Mouse (Mus musculus) forebrain, postnatal 0 days (tissue): ENCODE measurements around the gene Ttc23. TPM values are rescaled to one million over a fixed set of nuclear protein-coding genes. Genes with fewer than 3 reads are reported as not detected.

Experiments used
- ATAC-seq: fragments of 200-750 bp; cut with Nextera tagmentation; 2 replicates; pipeline ENCODE4 v1.8.0; 2017; ENCODE audit warnings: mild to moderate bottlenecking, moderate library complexity
- DNase-seq: peaks from one replicate; pipeline ENCODE4 v3.0.0-alpha.2; 2015
- H3K27ac ChIP-seq: fragments of 300-500 bp; sonication (generic); 2 replicates; pipeline ENCODE4 v1.5.1; 2014; ENCODE audit warnings: low read depth, mild to moderate bottlenecking, antibody characterized with exemption, low read length, moderate library complexity, mixed read lengths
- H3K27me3 ChIP-seq: fragments of 300-500 bp; sonication (generic); 2 replicates; pipeline ENCODE4 v1.6.1; 2014; ENCODE audit warnings: mild to moderate bottlenecking, low read length, mixed read lengths; ENCODE audit not compliant: insufficient read depth
- H3K36me3 ChIP-seq: fragments of 300-500 bp; sonication (generic); 2 replicates; pipeline ENCODE4 v1.6.1; 2014; ENCODE audit warnings: mild to moderate bottlenecking, moderate library complexity; ENCODE audit not compliant: insufficient read depth
- H3K4me1 ChIP-seq: fragments of 300-500 bp; sonication (generic); 2 replicates; pipeline ENCODE4 v1.6.1; 2014; ENCODE audit warnings: antibody characterized with exemption; ENCODE audit not compliant: insufficient read depth
- H3K4me2 ChIP-seq: fragments of 300-500 bp; sonication (generic); 2 replicates; pipeline ENCODE4 v1.6.1; 2014; ENCODE audit warnings: low read depth, mild to moderate bottlenecking, moderate library complexity
- H3K4me3 ChIP-seq: fragments of 300-500 bp; sonication (generic); 2 replicates; pipeline ENCODE4 v1.5.1; 2014; ENCODE audit warnings: low read depth, low read length, mixed read lengths
- H3K9ac ChIP-seq: fragments of 300-500 bp; sonication (generic); 2 replicates; pipeline ENCODE4 v1.6.1; 2014; ENCODE audit warnings: mild to moderate bottlenecking
- H3K9me3 ChIP-seq: fragments of 300-500 bp; sonication (generic); 2 replicates; pipeline ENCODE4 v1.6.1; 2016; ENCODE audit warnings: low read length
- CTCF ChIP-seq: sonication (generic); IDR thresholded peaks from 2 replicates; pipeline ENCODE4 v1.5.1; 2016; ENCODE audit warnings: antibody characterized with exemption, control low read depth, low read depth
- WGBS: fragments of 180-500 bp; shearing (Covaris S2); extraction: QIAGEN DNeasy Blood & Tissue Kit; methylation state at CpG from one replicate; pipeline ENCODE4 v1.1.7; 2014; 5-methylcytosine and 5-hydroxymethylcytosine counted together
- polyA plus RNA-seq: library from polyadenylated mRNA; unstranded; fragments of >200 nt; fragmentation: Nextera tagmentation; extraction: Ambion mirVana; gene quantifications from 2 replicates; pipeline ENCODE4 v1.2.1, GENCODE M21; 2015
- total RNA-seq: library from RNA; depleted of rRNA; stranded (reverse); fragments of >200 nt; gene quantifications from 2 replicates; pipeline ENCODE4 v1.2.3, GENCODE M21; 2014

Gene Ttc23
- total and polyA plus RNA-seq, 2 experiments from 2014 or later, result 6.0 to 11.0 TPM

- no peak for TF ChIP-seq CTCF
- DNase-seq (no peak), ATAC-seq (peak; percentile 12; the same call in 1 of the 2 replicates)
- WGBS, result 80% methylated on average over 7 of the region's 7 CpGs
- no peaks in the 10 kb centered on the region for H3K4me1 ChIP-seq
- no peak overlapping the region for H3K27ac ChIP-seq
- no peak overlapping the region for H3K4me2 ChIP-seq
- no peaks in the 10 kb centered on the region for H3K27me3 ChIP-seq
- H3K9me3 ChIP-seq, result no peaks in the 10 kb centered on the region
- no peaks in the 10 kb centered on the region for H3K36me3 ChIP-seq
- H3K9ac ChIP-seq, result no peak overlapping the region
- H3K4me3 ChIP-seq, result no peak overlapping the region
Measured at GRCm38 (mm10) chr7:67654668-67655067, 7.5 kb downstream of the Ttc23 start.

- Histone ChIP-seq H3K36me3 (no peaks in the 10 kb centered on the region), H3K27ac (no peak overlapping the region), H3K9ac (no peak overlapping the region), H3K4me1 (no peaks in the 10 kb centered on the region), H3K9me3 (no peaks in the 10 kb centered on the region), H3K4me2 (no peak overlapping the region), H3K4me3 (no peak overlapping the region), H3K27me3 (no peaks in the 10 kb centered on the region)
- ATAC-seq (0 out of 2 replicates have a peak, but pooled peaks have one; percentile 40), DNase-seq (no peak)
- no peak for TF ChIP-seq CTCF
- 15% methylated on average over 1 of the region's 1 CpGs for WGBS
Measured at GRCm38 (mm10) chr7:67655186-67655585, 8.0 kb downstream of the Ttc23 start.

- Histone ChIP-seq H3K4me3 (no peak overlapping the region), H3K4me2 (no peak overlapping the region), H3K27ac (no peak overlapping the region), H3K9ac (no peak overlapping the region), H3K9me3 (no peaks in the 10 kb centered on the region), H3K4me1 (no peaks in the 10 kb centered on the region), H3K27me3 (no peaks in the 10 kb centered on the region), H3K36me3 (no peaks in the 10 kb centered on the region)
- TF ChIP-seq CTCF, result no peak
- DNase-seq, result no peak
- WGBS, result 91% methylated on average over 4 of the region's 4 CpGs
- ATAC-seq, result no peak
Measured at GRCm38 (mm10) chr7:67658110-67658509, 10.9 kb downstream of the Ttc23 start.

- DNase-seq, result no peak
- TF ChIP-seq CTCF, result no peak
Measured at GRCm38 (mm10) chr7:67662424-67662823, 15.2 kb downstream of the Ttc23 start.

GRCm38 (mm10) chr7:67663981-67664694, 16.9 kb downstream of the Ttc23 start:
- H3K4me2 ChIP-seq, result no peak overlapping the region
- no peaks in the 10 kb centered on the region for H3K27me3 ChIP-seq
- DNase-seq (no peak), ATAC-seq (peak; percentile 29; the same call in 1 of the 2 replicates)
- WGBS, result 54% methylated on average over 14 of the region's 14 CpGs
- no peak overlapping the region for H3K9ac ChIP-seq
- TF ChIP-seq CTCF, result no peak
- no peaks in the 10 kb centered on the region for H3K4me1 ChIP-seq
- no peak overlapping the region for H3K27ac ChIP-seq
- H3K36me3 ChIP-seq, result no peaks in the 10 kb centered on the region
- no peaks in the 10 kb centered on the region for H3K9me3 ChIP-seq
- no peak overlapping the region for H3K4me3 ChIP-seq

More at GRCm38 (mm10) chr7:67662424-67662823, 15.2 kb downstream of the Ttc23 start:
- no peaks in the 10 kb centered on the region for H3K36me3 ChIP-seq
- ATAC-seq, result no peak
- H3K9ac ChIP-seq, result no peak overlapping the region
- H3K4me2 ChIP-seq, result no peak overlapping the region
- H3K4me3 ChIP-seq, result no peak overlapping the region
- 92% methylated on average over 5 of the region's 5 CpGs for WGBS
- H3K4me1 ChIP-seq, result no peaks in the 10 kb centered on the region
- H3K27me3 ChIP-seq, result no peaks in the 10 kb centered on the region
- no peak overlapping the region for H3K27ac ChIP-seq
- H3K9me3 ChIP-seq, result no peaks in the 10 kb centered on the region

GRCm38 (mm10) chr7:67670965-67671364, 23.8 kb downstream of the Ttc23 start:
- H3K9ac ChIP-seq, result no peak overlapping the region
- ATAC-seq, result no peak
- DNase-seq, result no peak
- H3K9me3 ChIP-seq, result no peaks in the 10 kb centered on the region
- no peak overlapping the region for H3K27ac ChIP-seq
- H3K4me1 ChIP-seq, result no peaks in the 10 kb centered on the region
- H3K4me3 ChIP-seq, result no peak overlapping the region
- peak; percentile 48 for TF ChIP-seq CTCF
- WGBS, result 93% methylated on average over 1 of the region's 1 CpGs
- no peaks in the 10 kb centered on the region for H3K27me3 ChIP-seq
- H3K4me2 ChIP-seq, result no peak overlapping the region
- H3K36me3 ChIP-seq, result no peaks in the 10 kb centered on the region

GRCm38 (mm10) chr7:67672650-67673049, 25.4 kb downstream of the Ttc23 start:
- peak; percentile 84 for ATAC-seq
- Histone ChIP-seq H3K9ac (no peak overlapping the region), H3K27me3 (no peaks in the 10 kb centered on the region), H3K4me3 (0 out of 2 replicates have a peak overlapping the region, but pooled peaks have one; percentile 10), H3K4me2 (peak overlapping the region; percentile 36), H3K36me3 (no peaks in the 10 kb centered on the region), H3K9me3 (no peaks in the 10 kb centered on the region), H3K4me1 (no peaks in the 10 kb centered on the region), H3K27ac (no peak overlapping the region)
- peak; percentile 97 for TF ChIP-seq CTCF
- DNase-seq, result peak; percentile 95
- WGBS, result 6% methylated on average over 10 of the region's 10 CpGs
